ENCODE assay signal across 14 mouse cellular contexts in genomic region chr7:136365318-136366211, GRCm38 (mm10).
DNase-seq lines count a peak whose midpoint lies in the region; ATAC-seq lines count a peak whose summit lies in the region.
"Had no signal": no experiment of that assay in that cellular context is flagged by ENCODE, and none has a peak within 500 bp of the region (broad histone marks: within the 10 kb centered on the region; RNA-seq: fewer than 3 reads in every experiment).

No protein-coding gene starts in this region.

- H3K4me3 ChIP-seq in embryonic facial prominence, embryonic 12.5 days: no peak overlapping the region
- H3K4me3 ChIP-seq in embryonic facial prominence, embryonic 10.5 days: no peak overlapping the region
- no peak overlapping the region for H3K4me3 ChIP-seq in limb, embryonic 11.5 days (ENCODE audit: low read depth, low read length)
- no peak overlapping the region for H3K4me3 ChIP-seq in limb, embryonic 10.5 days
- H3K4me3 ChIP-seq in limb, embryonic 12.5 days (replicated peaks): no peak overlapping the region

- no peak overlapping the region for H3K4me2 ChIP-seq in embryonic facial prominence, embryonic 12.5 days (replicated peaks)
- H3K4me2 ChIP-seq in limb, embryonic 11.5 days (ENCODE audit: low read depth, severe bottlenecking): no peak overlapping the region
- no peak overlapping the region for H3K4me2 ChIP-seq in limb, embryonic 12.5 days
- H3K4me2 ChIP-seq: lung, embryonic 14.5 days had no signal

- no peak overlapping the region for H3K27ac ChIP-seq in embryonic facial prominence, embryonic 12.5 days
- H3K27ac ChIP-seq in embryonic facial prominence, embryonic 10.5 days (replicated peaks): no peak overlapping the region; the same call in 1 of the 2 replicates
- no peak overlapping the region for H3K27ac ChIP-seq in limb, embryonic 11.5 days (replicated peaks; ENCODE audit: low read depth, low read length)
- H3K27ac ChIP-seq in limb, embryonic 10.5 days: no peak overlapping the region
- no peak overlapping the region; the same call in 1 of the 2 replicates for H3K27ac ChIP-seq in limb, embryonic 12.5 days

- no peak overlapping the region for H3K9ac ChIP-seq in embryonic facial prominence, embryonic 12.5 days
- no peak overlapping the region for H3K9ac ChIP-seq in limb, embryonic 11.5 days (ENCODE audit: low read length)
- no peak overlapping the region for H3K9ac ChIP-seq in limb, embryonic 12.5 days (replicated peaks)
- H3K9ac ChIP-seq: lung, embryonic 14.5 days had no signal

- peaks cover 12% of the 10 kb centered on the region; the same call in 1 of the 2 replicates for H3K4me1 ChIP-seq in embryonic facial prominence, embryonic 12.5 days
- peaks cover 18% of the 10 kb centered on the region for H3K4me1 ChIP-seq in embryonic facial prominence, embryonic 10.5 days
- no peaks in the 10 kb centered on the region for H3K4me1 ChIP-seq in limb, embryonic 11.5 days (ENCODE audit: control insufficient read depth, insufficient read depth, low read length)
- peaks cover 6% of the 10 kb centered on the region; the same call in 1 of the 2 replicates for H3K4me1 ChIP-seq in limb, embryonic 10.5 days
- H3K4me1 ChIP-seq in limb, embryonic 12.5 days (replicated peaks): peaks cover 8% of the 10 kb centered on the region; the same call in 1 of the 2 replicates

- H3K36me3 ChIP-seq in embryonic facial prominence, embryonic 12.5 days: no peaks in the 10 kb centered on the region
- no peaks in the 10 kb centered on the region for H3K36me3 ChIP-seq in embryonic facial prominence, embryonic 10.5 days (replicated peaks)
- H3K36me3 ChIP-seq in limb, embryonic 11.5 days (ENCODE audit: control insufficient read depth, insufficient read depth, low read length): no peaks in the 10 kb centered on the region
- H3K36me3 ChIP-seq in limb, embryonic 10.5 days: no peaks in the 10 kb centered on the region
- H3K36me3 ChIP-seq in limb, embryonic 12.5 days: no peaks in the 10 kb centered on the region

- ATAC-seq in embryonic facial prominence, embryonic 12.5 days (ENCODE audit: insufficient number of reproducible peaks, insufficient read depth, low FRiP score, low TSS enrichment): peak; percentile 64; the same call in 1 of the 2 replicates
- peak; percentile 78 for ATAC-seq in limb, embryonic 11.5 days (ENCODE audit: insufficient number of reproducible peaks, low FRiP score, low TSS enrichment, low read depth)
- peak; percentile 71 for ATAC-seq in limb, embryonic 12.5 days (ENCODE audit: insufficient number of reproducible peaks, insufficient read depth, low FRiP score, low TSS enrichment, low read depth)

- WGBS in embryonic facial prominence, embryonic 12.5 days: 56% methylated on average over 7 of the region's 7 CpGs
- WGBS in embryonic facial prominence, embryonic 10.5 days: 62% methylated on average over 7 of the region's 7 CpGs
- WGBS in limb, embryonic 11.5 days: 64% methylated on average over 7 of the region's 7 CpGs
- WGBS in limb, embryonic 10.5 days: 76% methylated on average over 7 of the region's 7 CpGs
- WGBS in limb, embryonic 12.5 days: 66% methylated on average over 7 of the region's 7 CpGs

- DNase-seq in embryonic facial prominence, embryonic 10.5 days (ENCODE audit: low spot score): no peak
- DNase-seq in limb, embryonic 11.5 days (ENCODE audit: low spot score): no peak
- no peak for DNase-seq in limb, embryonic 10.5 days (ENCODE audit: low spot score)
- DNase-seq in cerebellum, adult 9-11 months: peak; percentile 42
- no peak for DNase-seq in layer of hippocampus, adult 18-20 months (ENCODE audit: low spot score in 2 of 2)
- DNase-seq in kidney, postnatal 14 days: no peak
- DNase-seq: adrenal gland, adult 8-10 months; heart, postnatal 36 days; kidney, adult 8-10 months; liver; lung, embryonic 14.5 days; thymus, postnatal 25 days had no signal

- H3K27me3 ChIP-seq in embryonic facial prominence, embryonic 12.5 days: no peaks in the 10 kb centered on the region
- H3K27me3 ChIP-seq in embryonic facial prominence, embryonic 10.5 days (replicated peaks; ENCODE audit: low read depth, poor library complexity, severe bottlenecking): no peaks in the 10 kb centered on the region
- H3K27me3 ChIP-seq in limb, embryonic 11.5 days (ENCODE audit: control insufficient read depth, insufficient read depth, low read length): no peaks in the 10 kb centered on the region
- H3K27me3 ChIP-seq in limb, embryonic 10.5 days (ENCODE audit: low read depth, poor library complexity, severe bottlenecking): no peaks in the 10 kb centered on the region
- H3K27me3 ChIP-seq in limb, embryonic 12.5 days: no peaks in the 10 kb centered on the region

- no peaks in the 10 kb centered on the region for H3K9me3 ChIP-seq in embryonic facial prominence, embryonic 12.5 days
- no peaks in the 10 kb centered on the region for H3K9me3 ChIP-seq in embryonic facial prominence, embryonic 10.5 days
- H3K9me3 ChIP-seq in limb, embryonic 11.5 days (ENCODE audit: control insufficient read depth, low read length): no peaks in the 10 kb centered on the region
- H3K9me3 ChIP-seq in limb, embryonic 10.5 days (replicated peaks): no peaks in the 10 kb centered on the region
- no peaks in the 10 kb centered on the region for H3K9me3 ChIP-seq in limb, embryonic 12.5 days
